Mouse (Mus musculus) heart, adult 9 months (tissue): ENCODE data around the gene Sipa1l1.
"Not testable (repeated sequence)": the region's sequence is repeated elsewhere in the genome, so short reads cannot be mapped to it uniquely, and the experiment has no call there.

ENCODE experiments used
- DNase-seq, 2 experiments: peaks; one replicate each; pipeline ENCODE4 v3.0.0; 2022; ENCODE audit warnings: low spot score in 2 of 2

Sipa1l1 gene

GRCm38 (mm10) chr12:82476580-82476979, 307.5 kb downstream of the Sipa1l1 start:
- no peak for DNase-seq

- DNase-seq = no peak
Observed at GRCm38 (mm10) chr12:82477826-82478225, 308.7 kb downstream of the Sipa1l1 start.

- DNase-seq = no peak
Observed at GRCm38 (mm10) chr12:82478256-82478655, 309.1 kb downstream of the Sipa1l1 start.

GRCm38 (mm10) chr12:82479393-82479792, 310.3 kb downstream of the Sipa1l1 start:
- DNase-seq = no peak

- not testable (repeated sequence) for DNase-seq
Observed at GRCm38 (mm10) chr12:82480425-82480824, 311.3 kb downstream of the Sipa1l1 start.

- DNase-seq = no peak
Observed at GRCm38 (mm10) chr12:82485466-82485865, 316.3 kb downstream of the Sipa1l1 start.

- no peak for DNase-seq
Observed at GRCm38 (mm10) chr12:82486829-82487560, 317.9 kb downstream of the Sipa1l1 start.

- no peak for DNase-seq
Observed at GRCm38 (mm10) chr12:82489093-82489492, 320.0 kb downstream of the Sipa1l1 start.

GRCm38 (mm10) chr12:82489621-82490020, 320.5 kb downstream of the Sipa1l1 start:
- peak; percentile 44 to 66 for DNase-seq

GRCm38 (mm10) chr12:82492456-82492855, 323.3 kb downstream of the Sipa1l1 start:
- DNase-seq = no peak

- not testable (repeated sequence) for DNase-seq
Observed at GRCm38 (mm10) chr12:82493260-82493659, 324.1 kb downstream of the Sipa1l1 start.

GRCm38 (mm10) chr12:82495936-82496335, 326.8 kb downstream of the Sipa1l1 start:
- DNase-seq = no peak

GRCm38 (mm10) chr12:82497866-82498631, 328.9 kb downstream of the Sipa1l1 start:
- peak; percentile 17 to 45 for DNase-seq

GRCm38 (mm10) chr12:82498701-82499100, 329.6 kb downstream of the Sipa1l1 start:
- DNase-seq = no peak

GRCm38 (mm10) chr12:82499731-82500130, 330.6 kb downstream of the Sipa1l1 start:
- no peak for DNase-seq
